Mouse (Mus musculus) CD4-positive helper T cell, adult 2 months (primary cell): ENCODE data around the gene Snrnp40.

ENCODE experiments used
- DNase-seq: peaks from one replicate; pipeline ENCODE4 v3.0.0-alpha.2; 2012; ENCODE audit warnings: low read depth, missing footprints, low spot score

Snrnp40 gene

GRCm38 (mm10) chr4:130359486-130360237 is at the start of gene Snrnp40, which contains the start of gene Zcchc17:
Snrnp40 (plus strand) TSS chr4:130360132.
Zcchc17 (minus strand) TSS chr4:130359943.
- peak; percentile 99 for DNase-seq

DNA sequence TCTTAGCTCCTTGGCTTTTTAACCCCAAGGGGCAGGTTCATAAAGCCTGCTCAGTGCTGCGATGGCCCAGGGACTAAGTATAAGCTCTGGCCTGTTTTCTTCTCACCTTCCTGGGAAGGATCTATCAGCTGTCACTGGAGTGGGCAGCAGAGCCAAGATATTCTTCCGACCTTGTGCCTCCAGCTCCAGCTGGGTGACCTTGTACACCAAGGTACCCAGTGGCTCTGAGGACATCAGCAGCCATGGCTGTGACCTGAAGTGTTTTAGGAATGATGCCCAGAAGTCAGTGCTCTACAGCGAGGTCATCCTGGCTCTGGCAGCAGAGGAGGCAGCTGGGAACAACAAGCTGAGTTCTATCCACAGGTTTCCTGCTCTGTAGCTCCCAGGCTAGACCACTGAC is 47.4 kb upstream of the Snrnp40 start:
- no peak for DNase-seq

DNA sequence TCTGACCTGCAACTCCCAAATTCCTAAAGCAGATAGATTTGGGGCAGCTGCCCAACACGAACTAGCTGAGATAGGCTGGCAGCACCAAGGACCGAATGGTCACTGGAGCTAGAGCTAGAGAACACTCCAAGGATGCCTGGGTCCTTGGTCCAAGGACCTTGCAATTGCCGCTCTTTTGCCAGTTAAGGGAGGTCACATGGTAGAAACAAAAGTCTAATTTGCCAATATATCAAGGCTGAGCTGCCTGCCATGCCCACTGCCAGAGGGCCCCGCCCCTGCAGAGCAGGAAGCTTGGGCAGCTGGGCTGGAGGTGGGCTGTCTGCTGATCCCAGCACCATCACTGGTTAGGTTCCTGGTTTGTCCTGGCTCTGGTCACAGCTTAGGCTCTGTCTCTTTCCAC is 46.4 kb upstream of the Snrnp40 start:
- DNase-seq = no peak

GRCm38 (mm10) chr4:130315771-130316527 is 44.0 kb upstream of the Snrnp40 start:
- DNase-seq = no peak

- DNase-seq = peak; percentile 34
These were observed 43.2 kb upstream of the Snrnp40 start for GRCm38 (mm10) chr4:130316691-130317090.

- no peak for DNase-seq
These were observed 41.8 kb upstream of the Snrnp40 start for GRCm38 (mm10) chr4:130318122-130318521.

DNA sequence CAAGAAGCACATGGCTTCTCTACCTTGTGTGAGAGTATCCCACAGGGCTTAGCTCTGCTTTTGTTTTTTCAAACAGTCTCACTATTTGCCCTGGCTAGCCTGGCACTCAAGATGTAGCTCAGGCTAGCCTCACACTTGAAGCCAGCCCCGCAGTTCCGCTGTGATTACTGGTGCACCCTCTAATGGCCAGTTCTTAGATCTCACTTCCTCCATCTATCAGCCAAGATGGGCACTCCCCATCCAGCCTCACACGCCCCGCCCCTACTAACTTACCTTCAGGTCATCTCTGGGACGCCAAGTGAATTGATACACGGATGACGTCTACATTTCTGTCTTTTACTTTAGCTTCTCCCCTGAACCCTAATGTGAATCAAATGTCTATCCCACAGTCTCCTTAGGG is 40.4 kb upstream of the Snrnp40 start:
- no peak for DNase-seq

DNA sequence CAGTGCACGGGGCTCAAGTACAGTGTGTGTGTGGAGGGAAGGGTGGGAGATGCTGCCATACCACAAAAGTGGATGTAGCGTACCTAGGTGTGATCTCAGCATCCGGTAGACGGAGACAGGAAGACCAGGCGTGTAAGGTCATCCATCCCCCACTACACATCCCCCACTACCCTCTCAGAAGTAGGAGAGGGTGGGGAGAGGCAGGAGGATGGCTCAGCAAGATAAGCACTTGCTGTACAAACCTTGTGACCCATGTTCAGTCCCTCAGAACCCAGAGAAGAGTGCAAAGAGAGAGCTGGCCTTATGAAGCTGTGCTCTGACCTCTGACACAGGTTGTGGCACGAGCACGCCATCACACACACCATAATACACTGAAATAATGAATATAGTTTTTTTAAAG is 38.3 kb upstream of the Snrnp40 start:
- DNase-seq = no peak

- no peak for DNase-seq
These were observed 37.4 kb upstream of the Snrnp40 start for GRCm38 (mm10) chr4:130322567-130322966.

DNA sequence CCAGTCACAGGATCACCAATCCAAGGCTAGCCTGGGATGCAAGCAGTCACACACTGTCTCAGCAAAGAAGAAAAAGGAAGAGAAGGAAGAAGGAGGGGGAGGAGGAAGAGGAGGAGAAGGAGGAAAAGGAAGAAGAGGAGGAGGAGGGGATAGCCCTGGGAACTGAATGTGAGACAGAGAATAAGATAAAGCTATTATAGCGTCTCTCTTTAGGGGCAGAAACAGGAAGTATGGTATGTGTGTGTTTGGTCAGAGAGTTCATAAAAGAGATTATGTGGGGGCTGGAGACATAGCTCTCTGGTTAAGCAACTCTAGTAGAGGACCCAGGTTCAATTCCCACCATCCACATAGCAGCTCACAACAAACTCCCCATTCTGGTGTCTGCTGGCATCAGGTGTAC is 36.8 kb upstream of the Snrnp40 start:
- DNase-seq = no peak

DNA sequence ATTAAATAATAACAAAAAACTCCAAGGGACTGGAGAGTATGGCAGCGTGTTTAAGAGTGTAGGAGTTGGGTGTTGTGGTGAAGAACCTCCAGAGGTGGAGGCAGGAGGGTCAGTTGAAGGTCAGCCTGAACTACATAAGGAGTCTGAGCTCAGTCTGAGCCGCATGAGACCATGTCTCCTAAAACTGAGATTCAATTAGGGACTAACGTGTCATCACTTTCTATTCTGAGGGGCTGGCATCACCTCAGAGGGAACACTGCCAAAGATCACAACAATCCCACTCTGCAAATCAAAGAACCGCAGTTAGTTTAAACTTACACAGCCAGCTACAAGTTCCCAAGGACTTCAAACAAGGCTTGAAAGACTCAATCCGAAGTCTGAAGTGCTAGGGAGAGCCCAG is 36.3 kb upstream of the Snrnp40 start:
- DNase-seq = no peak

- no peak for DNase-seq
These were observed 34.5 kb upstream of the Snrnp40 start for GRCm38 (mm10) chr4:130325446-130325845.

DNA sequence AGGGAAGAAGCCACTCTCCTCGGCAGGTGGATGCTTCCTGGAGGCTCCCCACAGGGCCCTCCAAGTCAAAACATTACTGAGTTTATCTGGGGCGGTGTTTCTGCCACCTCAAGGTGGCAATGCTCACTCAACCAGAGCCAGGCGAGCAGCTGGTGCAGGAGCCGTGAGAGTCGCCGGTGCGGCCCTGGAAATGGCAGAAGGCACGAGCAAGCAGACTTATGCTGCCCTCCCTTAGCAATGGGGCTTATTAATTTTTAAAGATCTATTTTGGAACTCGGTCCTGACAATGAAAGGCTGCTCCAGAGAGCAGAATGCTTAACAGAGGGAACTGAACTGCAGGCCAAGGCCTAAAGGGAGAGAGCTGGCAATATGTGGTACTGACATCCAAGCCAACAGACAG is 32.6 kb upstream of the Snrnp40 start:
- no peak for DNase-seq

- no peak for DNase-seq
These were observed 24.1 kb upstream of the Snrnp40 start for GRCm38 (mm10) chr4:130335867-130336266.

- DNase-seq = peak; percentile 59
These were observed 18.2 kb upstream of the Snrnp40 start for GRCm38 (mm10) chr4:130341691-130342090.

DNA sequence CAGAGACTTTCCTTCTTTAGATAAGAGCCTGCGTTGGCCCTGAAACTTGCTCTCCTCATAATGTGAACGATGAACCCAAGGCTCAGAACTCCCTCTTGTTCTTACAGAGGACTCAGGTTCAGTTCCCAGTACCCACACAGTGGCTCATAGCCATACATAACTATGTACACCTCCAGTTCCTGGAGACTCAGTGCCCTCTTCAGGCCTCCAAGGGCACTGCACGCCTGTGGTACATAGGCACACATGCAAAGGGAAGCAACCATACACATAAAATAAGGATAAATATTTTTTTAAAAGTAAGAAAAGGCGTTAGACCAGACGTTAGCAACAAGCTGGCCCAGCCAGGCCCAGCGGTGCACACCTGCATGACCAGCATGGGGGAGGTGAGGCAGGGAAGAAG is 10.3 kb upstream of the Snrnp40 start:
- DNase-seq = no peak

DNA sequence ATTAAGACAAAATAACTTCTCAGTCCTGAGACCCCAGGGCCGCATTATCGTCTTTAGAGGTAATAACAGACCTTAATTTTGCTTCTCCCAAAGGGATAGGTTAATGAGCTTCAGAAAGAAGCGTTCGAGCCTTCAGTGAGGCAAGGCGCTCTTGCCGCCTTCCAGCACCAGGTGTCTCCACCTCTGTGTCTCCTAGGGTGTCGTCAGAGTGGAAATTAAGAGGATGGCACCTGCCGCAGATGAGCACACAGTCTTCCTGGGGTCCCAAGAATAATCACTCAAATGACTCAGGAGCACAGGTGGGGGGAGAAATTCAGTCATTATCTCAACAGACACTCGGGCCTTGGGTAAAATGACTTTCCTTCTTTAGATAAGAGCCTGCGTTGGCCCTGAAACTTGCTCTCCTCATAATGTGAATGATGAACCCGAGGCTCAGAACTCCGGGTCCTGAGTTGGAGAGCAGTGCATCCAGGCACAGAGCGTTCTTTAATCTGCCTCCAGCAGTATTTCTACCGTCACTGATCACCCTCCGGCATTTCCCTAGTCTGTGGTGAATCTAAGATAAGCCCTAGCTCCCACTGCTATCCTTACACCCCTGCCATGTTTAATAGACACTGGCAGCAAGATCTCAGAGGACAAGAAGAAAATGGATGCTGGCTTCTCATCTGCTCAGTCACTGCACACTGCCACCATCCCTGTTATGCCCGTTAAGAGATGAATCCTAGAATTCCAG is 9.1 kb upstream of the Snrnp40 start:
- no peak for DNase-seq

DNA sequence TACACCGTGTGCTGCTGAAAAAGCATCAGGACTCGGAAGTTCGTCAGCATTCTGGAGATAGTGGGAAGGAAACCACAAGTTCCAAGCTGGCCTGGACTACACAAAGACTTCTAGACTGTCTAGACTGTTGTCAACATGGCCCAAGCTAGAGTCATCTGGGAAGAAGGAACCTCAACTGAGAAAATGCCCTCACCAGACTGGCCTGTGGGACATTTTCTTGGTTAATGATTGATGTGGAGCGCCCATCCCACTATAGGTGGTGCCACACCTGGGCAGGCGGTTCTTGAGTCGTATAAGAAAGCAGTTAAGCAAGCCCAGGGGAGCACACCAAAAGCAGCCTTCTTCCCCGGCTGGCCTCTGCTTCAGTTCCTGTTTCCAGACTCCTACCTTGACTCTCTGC is 7.3 kb upstream of the Snrnp40 start:
- DNase-seq = no peak

DNA sequence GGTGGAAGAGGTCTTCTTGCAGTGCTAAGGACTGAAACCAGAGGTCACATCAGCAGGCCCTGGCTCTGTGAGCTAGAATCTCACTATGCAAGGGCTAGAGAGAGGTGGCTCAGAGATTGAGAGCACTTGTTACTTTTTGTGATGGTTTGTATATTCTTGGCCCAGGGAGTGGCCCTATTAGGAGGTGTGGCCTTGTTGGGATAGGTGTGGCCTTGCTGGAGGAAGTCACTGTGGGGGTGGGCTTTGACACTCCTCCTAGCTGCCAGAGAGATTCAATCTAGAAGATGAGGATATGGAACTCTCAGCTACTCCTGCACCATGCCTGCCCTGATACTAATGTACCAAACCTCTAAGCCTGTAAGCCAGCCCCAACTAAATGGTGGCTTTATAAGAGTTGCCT is 2.0 kb upstream of the Snrnp40 start:
- no peak for DNase-seq

DNA sequence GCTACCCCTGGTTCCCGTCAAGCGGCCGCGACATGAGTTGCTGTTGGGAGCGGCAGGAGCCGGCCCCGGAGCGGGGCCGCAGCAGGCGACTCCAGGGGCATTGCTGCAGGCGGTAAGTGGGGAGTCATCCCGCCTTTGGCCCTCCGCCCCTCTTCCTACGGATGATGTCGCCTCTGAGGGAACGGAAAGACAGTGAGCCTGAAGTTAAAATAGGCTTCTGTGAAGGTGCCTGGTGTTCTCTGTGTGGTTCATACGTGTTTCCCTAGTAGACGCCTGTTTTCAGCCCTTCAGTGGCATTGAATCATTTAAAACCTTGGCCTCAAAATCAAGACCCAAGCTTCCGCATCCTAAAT is 282 bp downstream of the Snrnp40 start:
- no peak for DNase-seq

DNA sequence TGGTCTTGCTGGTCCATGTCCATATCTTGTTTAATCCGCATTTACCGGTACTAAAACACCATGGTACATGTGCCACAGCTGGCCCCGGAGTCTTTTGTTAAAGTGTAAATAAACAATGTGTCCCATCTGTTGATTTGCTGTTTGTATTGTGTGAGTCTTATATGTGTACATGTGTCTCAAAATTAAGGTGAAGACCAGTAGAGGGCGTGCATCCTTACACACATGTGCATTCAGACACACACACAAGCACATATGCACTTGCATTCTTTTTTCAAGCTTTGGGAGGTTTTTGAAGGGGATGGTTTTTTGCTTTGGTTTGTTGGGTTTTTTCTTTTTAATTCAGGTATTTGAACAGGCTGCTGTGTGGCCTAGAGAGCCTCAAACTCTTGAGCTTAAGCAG is 16.7 kb downstream of the Snrnp40 start:
- no peak for DNase-seq

- no peak for DNase-seq
These were observed 17.6 kb downstream of the Snrnp40 start for GRCm38 (mm10) chr4:130377500-130377899.

GRCm38 (mm10) chr4:130379181-130379580 is 19.2 kb downstream of the Snrnp40 start:
- no peak for DNase-seq
